Mouse (Mus musculus) MN1 (cell line): ENCODE measurements at regions not wholly inside any gene's neighbourhood (a gene's known extent, or its start where the extent isn't known, plus 50 kb on each side); places are given as distances from the start of the nearest gene placed in this dataset.
"Not testable (repeated sequence)": the region's sequence is repeated elsewhere in the genome, so short reads cannot be mapped to it uniquely, and the experiment has no call there.

ENCODE experiments used
- DNase-seq: peaks from one replicate; pipeline ENCODE4 v3.0.0-alpha.2; 2016; ENCODE audit warnings: low spot score

- not testable (repeated sequence) for DNase-seq
Measured at GRCm38 (mm10) chr13:61805300-61805699, 235.4 kb upstream of the Cts3 start.

GRCm38 (mm10) chr13:61804168-61804874 is 234.4 kb upstream of the Cts3 start:
- peak; percentile 26 for DNase-seq

- not testable (repeated sequence) for DNase-seq
Measured at GRCm38 (mm10) chr13:61803763-61804162, 233.8 kb upstream of the Cts3 start.

GRCm38 (mm10) chr13:61763457-61763856 is 193.5 kb upstream of the Cts3 start:
- not testable (repeated sequence) for DNase-seq
